Mouse (Mus musculus): ENCODE results near the gene Cox6a2.

DNA sequence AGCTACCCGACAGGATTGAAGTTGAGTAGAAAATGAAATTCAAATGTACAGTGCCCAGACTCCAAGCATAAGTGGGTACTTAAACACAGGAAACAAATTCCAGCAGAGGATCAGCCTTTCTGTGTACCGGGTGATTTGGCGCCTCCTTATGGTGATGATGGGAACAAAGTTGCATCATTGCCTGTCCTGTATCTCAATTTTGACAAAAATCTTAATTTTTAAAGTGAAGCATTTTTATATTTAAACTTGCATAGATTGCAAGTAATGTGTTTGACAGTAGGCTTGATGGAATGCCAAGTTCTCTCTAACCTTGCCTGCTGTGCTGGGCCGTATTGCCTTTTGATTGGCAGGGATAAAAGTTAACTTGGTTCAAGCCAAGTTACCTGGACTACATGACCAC lies 32.8 kb upstream of the Cox6a2 start:
- TF ChIP-seq GATA1 (IDR thresholded peaks at IDR 0.05; ENCODE audit: borderline replicate concordance, low read length) (no peak), FLI1 (IDR thresholded peaks at IDR 0.05; ENCODE audit: low read length) (no peak)
